Mouse (Mus musculus): ENCODE results near the gene Bean1. TPM values are rescaled to one million over a fixed set of nuclear protein-coding genes. Genes with fewer than 3 reads are reported as not detected.

Bean1 gene
- total RNA-seq, 2 experiments from 2014 or later, result 6.0 to 7.2 TPM

DNA sequence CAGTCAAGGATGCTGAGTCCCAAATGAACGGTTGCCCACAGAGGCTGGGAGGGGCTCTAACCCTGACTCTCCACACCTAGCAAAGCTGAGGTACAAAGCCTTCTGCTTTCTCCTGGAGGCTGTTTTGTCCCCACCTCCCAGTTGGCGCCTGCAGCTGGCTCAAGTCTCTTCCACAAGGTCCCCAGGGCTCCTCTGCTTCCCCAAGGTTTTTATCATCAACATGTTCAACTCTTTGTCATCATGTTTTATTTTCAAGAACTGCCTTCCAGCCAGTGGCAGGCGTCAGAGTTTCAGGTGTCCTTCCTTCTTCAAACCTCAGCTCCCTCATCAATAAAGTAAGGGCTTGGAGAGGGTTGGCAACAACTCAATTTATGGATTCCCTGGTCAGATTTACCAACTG is 781 bp upstream of the Bean1 start:
- DNase-seq (ENCODE audit: low spot score in 2 of 2), result no peak

GRCm38 (mm10) chr8:104171050-104171620 is 893 bp downstream of the Bean1 start:
- DNase-seq (ENCODE audit: low spot score in 2 of 2), result no peak

- no peak for DNase-seq (ENCODE audit: low spot score in 2 of 2)
Measured at GRCm38 (mm10) chr8:104172420-104172819, 2.2 kb downstream of the Bean1 start.

DNA sequence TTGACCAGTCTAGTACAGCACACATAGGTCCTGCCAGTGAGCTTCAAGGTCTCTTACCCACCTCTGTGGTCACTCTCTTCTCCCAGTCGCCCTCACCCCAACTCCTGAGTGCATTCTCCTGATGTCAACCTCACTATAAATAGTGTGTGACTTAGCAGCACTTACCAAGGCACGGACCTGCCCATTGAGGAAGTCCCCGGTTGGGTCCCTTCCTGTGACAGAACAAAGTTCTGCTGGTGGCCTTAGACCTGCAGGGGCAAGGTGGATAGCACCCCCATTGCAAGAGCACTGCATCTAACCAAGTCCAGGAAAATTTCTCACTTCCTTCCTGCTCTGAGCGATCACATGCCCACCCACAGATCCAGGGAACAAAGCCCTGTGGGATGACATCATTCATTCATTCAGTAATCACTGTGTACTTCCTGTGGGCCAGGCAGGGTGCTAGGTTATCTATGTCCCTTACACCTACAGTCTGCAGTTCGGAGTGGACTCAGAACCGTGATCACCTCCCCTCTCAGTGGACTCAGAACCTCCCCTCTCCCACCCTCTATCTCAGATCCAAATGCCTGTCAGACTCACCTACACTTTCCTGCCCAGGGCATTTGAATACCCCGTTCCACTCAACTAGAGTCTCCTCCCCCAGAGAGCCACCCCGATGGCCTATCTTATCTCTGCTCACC is 5.7 kb downstream of the Bean1 start:
- no peak for DNase-seq (ENCODE audit: low spot score in 2 of 2)

DNA sequence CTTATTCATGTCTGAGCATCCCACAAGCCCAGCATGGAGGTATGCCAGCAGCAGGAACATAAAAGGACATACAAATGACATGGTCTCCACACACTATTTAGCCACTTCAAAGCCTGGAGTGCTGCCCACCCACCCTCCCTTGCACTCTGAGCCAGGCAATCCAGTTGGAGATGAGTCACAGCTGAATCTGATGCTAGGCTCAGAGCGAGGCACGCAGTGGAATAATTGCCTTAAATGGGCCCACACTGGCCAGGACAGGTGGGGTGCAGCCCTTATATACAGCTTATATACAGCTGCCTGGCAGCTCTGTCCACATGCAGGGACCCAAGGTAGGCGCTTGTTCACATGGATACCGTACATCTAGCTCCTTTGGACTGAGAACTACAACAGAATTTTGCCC is 6.8 kb downstream of the Bean1 start:
- DNase-seq (ENCODE audit: low spot score in 2 of 2), result peak in 1 of 2 experiments; percentile 28

- DNase-seq (ENCODE audit: low spot score in 2 of 2), result no peak
Measured at GRCm38 (mm10) chr8:104184905-104185304, 14.7 kb downstream of the Bean1 start.

DNA sequence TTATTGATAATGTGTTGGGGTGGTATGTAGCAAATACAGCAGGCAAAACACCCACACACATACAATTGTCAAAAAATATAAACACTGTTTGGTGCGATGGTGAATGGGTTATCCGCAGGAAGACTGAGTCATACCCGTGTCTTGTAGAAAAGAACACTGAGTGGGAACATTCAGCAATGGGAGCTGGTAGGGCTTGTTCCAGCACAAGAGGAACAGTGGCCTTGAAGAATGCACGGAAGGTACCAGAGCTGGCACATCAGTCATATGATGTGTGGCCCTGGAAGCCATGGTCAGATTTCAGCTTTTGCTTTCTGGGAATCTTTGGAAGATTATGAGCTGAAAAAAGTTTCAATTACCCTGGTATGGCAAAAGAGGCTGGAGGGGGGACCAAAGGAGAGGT is 16.6 kb downstream of the Bean1 start:
- no peak for DNase-seq (ENCODE audit: low spot score in 2 of 2)

DNA sequence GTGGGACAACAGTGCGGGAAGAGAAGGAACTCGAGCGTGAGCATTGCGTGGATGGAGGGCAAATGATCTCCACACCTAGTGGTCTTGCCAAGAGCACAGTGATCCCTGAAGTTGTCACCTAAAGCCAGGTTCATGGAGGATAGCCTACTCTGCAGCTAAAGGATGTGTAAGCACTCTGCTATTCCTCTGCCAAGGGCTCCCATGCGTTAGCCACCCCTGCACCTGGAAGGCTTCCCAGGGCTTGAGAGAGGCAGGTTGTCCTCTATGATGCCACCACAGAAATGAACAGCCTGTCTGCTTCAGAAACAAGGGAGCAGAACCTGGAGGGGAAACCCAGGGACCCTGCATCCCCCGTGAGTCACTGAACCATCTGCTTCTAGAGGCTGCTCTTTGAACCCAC is 17.4 kb downstream of the Bean1 start:
- no peak for DNase-seq (ENCODE audit: low spot score in 2 of 2)

GRCm38 (mm10) chr8:104188459-104188858 is 18.2 kb downstream of the Bean1 start:
- no peak for DNase-seq (ENCODE audit: low spot score in 2 of 2)

DNA sequence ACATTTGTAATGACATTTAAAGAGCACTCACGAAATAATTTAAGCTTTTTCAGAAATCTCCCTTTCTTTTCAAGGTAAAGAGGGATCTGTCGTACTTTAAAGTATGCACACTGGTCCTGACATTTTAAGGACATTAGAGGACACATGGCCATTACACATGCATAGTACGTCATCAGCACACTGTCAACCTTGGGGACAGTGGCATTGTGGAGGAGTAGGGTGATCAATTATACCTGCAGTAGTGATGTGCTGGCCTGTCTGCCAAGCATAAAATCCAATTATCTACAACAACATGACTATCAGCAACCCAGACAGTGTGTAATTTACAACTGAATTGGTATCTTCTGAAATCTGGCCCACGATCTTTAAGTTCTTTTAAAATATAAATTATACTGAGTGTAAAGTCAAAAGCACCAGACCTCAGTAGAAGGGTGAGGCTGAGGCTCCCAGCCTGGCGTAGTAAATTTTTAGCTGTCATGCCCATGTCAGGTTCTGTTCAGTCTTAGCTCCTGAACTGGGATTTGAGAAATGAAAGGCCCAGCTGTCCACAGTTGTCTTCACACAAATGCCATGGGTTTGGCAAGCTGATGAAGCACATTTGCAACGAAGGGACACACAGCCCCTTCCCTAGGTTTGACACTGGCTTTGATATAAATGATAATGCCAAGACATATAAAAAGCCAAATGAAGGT is 20.7 kb downstream of the Bean1 start:
- no peak for DNase-seq (ENCODE audit: low spot score in 2 of 2)

- no peak for DNase-seq (ENCODE audit: low spot score in 2 of 2)
Measured at GRCm38 (mm10) chr8:104191496-104191895, 21.3 kb downstream of the Bean1 start.

- no peak for DNase-seq (ENCODE audit: low spot score in 2 of 2)
Measured at GRCm38 (mm10) chr8:104199802-104200201, 29.6 kb downstream of the Bean1 start.

- DNase-seq (ENCODE audit: low spot score in 2 of 2), result no peak
Measured at GRCm38 (mm10) chr8:104201622-104202021, 31.4 kb downstream of the Bean1 start.

DNA sequence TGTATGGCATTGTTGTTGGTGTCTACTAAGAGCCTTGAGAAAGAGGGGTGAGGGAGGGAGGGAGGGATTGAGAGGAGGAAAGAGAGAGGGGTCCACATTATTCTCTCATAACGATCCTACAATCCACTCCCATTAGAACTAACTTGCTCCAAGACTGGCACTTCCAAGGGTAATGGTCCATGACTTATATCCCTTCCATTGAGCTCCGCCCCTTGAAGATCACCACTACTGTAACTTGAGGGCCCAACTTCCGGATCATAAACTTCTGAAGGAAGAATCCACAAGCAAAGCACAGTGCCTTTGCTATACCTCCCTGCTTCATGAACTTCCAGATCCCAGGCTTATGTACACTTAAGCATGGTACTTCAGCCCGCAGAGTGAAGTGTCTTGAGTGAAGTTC is 32.1 kb downstream of the Bean1 start:
- DNase-seq (ENCODE audit: low spot score in 2 of 2), result no peak

GRCm38 (mm10) chr8:104205292-104205691 is 35.0 kb downstream of the Bean1 start:
- no peak for DNase-seq (ENCODE audit: low spot score in 2 of 2)

DNA sequence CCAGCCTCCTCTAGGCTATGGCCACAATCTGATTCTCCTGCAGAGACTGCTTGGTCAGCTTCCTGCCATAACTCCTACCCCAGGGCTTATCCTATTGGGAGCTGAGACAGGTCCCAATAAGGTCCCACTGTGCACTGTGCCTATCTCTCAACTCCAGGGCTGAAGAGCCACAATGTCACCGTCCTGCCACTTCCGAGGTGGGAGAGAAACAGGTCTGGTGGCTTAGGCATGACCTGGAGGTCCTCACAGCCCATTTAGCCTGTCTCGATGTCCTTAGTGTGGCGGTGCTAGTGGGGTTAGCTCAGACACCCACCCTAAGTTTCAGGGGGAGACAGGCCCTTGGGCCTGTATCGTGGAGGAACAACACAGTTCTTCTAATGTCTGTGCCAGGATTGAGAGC is 47.4 kb downstream of the Bean1 start:
- no peak for DNase-seq (ENCODE audit: low spot score in 2 of 2)

GRCm38 (mm10) chr8:104219079-104219478 is 48.8 kb downstream of the Bean1 start:
- peak; percentile 30 to 52 for DNase-seq (ENCODE audit: low spot score in 2 of 2)

DNA sequence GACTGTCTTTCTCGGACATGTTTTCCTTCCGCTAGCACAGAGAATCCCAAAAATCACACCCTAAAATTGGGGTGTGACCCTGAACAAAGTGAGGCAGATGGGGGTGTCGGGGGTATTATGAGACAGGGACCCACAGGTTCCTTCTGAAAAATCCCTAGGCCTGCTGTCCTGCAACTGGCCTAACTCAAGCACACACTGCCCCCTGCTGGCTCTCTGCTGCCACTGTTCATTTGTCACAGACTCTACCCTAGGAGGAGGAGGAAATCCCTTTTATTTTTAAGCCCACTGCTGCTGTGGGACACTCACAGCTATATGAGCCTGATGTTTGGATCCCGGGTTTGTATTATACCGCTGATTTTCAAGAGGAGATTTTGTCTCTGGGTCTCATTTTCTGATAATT is 49.6 kb downstream of the Bean1 start:
- peak; percentile 56 to 84 for DNase-seq (ENCODE audit: low spot score in 2 of 2)

DNA sequence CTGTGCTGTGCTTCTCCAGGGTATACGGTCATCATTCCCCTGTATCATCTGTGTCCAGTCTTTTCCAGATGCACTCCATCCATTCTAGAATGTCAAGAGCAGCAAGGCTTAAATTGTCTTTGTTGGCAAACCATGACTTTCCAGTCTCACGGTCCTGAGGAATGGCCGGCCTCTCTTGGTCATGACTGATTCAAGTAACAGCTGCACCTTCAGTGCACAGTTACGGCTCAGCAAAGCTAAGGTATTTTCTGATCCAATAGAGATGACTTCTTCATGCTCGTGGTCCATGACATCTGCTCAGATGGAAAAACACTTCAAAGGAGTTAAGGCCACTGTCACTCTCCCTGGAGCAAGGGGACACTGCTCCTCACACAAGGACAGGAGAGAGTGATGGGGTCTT is 56.8 kb downstream of the Bean1 start:
- no peak for DNase-seq (ENCODE audit: low spot score in 2 of 2)

GRCm38 (mm10) chr8:104230377-104230776 is 60.1 kb downstream of the Bean1 start:
- no peak for DNase-seq (ENCODE audit: low spot score in 2 of 2)

- no peak for DNase-seq (ENCODE audit: low spot score in 2 of 2)
Measured at GRCm38 (mm10) chr8:104232039-104232438, 61.8 kb downstream of the Bean1 start.

DNA sequence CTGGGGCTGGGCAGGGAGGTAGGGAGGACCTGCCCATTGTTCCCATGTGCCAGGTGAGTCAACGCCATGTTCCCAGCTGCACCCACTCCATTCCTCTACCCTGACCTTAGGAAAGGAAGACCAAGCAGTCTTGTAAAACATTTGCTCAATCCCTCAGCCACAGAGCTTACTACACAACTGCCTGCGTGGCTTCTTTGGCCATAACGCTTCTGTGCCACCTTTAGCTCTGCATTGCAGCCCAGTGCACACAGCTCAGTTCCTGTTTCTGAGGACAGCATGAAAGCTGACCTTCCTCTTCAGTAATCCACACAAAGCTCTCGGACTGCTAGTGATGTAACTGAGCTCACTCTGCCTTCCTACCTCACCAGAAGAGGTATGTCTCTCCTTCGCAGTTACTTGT is 62.7 kb downstream of the Bean1 start:
- DNase-seq (ENCODE audit: low spot score in 2 of 2), result no peak

DNA sequence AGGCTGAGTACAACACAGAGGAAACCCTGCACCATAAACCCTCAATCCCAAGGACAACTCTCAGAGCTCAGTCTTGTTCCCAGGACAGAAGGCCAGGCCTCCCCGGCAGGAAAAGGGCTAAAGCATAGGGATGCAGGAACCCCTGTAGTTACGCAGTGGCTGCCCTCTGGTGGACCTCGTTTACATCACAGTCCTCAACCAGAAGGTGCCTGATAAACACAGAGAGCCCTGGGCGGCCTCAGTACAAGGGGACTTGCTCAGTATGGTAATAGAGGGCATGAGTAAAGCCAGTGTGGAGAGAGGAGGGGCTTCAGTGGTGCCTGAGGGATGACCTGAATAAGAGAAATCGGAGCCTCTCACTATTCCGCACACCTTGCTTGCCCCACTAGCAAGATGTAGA is 64.3 kb downstream of the Bean1 start:
- DNase-seq (ENCODE audit: low spot score in 2 of 2), result no peak

All from layer of hippocampus, adult 18-20 months (tissue).